Mouse (Mus musculus) mature B cell (primary cell): Measurements from ENCODE around the gene Scfd1.

Experiments
- in situ Hi-C: fragments of 300-500 bp; cut with MboI; formaldehyde crosslinking; loops from 2 replicates; pipeline ENCODE4 v1.14.3; 2019

Scfd1 gene

DNA sequence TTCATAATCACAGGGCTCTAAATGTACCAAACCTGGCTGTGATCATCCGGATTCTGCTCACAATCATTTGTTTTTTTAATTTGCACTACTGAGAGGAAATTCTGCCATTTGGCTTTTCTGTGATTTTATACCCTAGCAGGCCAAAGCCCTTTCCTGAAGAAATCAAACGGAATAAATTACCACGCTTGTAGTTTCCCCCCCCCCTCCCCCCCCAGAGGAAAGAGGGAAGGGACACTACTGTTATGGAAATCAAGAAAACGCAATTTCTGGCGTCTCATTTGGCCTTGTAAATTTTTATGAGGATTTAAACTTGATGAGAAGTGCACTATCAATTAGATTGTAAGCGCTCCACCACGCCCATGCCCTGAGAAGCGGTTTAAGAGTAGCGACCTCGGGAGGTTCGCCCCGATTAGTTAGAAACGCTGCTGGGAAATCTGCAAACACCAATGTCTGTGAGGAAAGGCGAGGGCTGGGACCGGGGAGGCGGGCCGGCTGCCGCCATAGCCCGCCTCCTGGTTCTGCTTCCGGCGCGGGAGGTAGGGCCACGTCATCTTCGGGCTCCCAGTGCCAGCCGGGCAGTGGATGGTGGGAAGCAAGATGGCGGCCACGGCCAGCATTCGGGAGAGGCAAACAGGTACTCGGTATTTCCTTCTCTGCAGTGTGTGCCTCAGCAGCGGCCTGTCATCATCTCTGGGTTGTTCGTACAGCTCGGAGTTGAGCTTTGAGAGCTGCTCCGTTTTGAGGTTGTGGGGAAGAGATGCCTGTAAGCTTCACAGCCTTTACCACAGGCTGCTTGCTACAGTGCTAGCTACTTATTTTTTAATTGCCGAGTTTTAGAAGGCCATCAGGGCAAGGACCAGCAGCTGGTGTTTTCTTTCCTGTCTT lies at the start of gene Scfd1:
TSS of gene Scfd1 (plus strand) at position 508 of the 885 bp plus-strand sequence.
- in situ Hi-C loops = loop anchor here (25.0 kb wide), 1 partner anchor 410 kb away; no protein-coding TSS in a partner anchor

DNA sequence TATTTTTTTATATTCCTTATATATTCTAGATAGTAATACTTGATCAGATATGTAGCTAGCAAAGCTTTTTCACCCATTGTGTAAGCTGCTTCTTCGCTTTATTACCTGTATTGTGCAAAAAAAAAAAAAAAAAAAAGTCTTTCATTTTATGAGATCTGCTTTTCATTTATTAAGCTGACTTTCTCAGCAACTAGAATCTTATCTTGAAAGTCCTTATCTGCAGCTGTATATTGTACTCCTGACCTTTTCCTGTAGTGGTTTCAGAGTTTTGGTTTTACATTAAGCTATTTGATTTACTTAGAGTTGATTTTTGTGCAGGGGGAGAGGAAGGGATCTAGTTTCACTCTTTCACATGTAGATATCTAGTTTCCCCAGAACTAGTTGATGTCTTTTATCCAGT lies 40.3 kb upstream of the Scfd1 start:
- in situ Hi-C loops = no loop called here

DNA sequence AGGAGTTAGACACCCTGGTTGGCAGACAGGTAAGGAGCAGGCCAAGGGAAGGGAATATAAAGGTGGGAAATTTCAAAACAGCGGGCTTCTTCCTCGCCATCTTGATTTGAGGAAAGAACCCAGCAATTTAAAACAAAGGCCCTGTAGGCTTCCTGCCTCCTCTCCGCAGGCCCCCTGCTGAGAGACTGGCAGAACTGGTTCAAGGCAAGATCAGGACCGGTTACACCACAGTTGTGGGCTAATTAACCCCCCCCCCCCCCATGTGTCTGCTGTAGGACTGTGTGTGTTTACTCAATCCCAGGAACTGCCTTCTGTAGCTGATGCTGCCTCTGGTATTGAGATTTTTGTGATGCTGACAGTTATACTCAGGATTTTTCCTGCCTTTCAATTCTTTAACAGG lies 31.2 kb upstream of the Scfd1 start:
- in situ Hi-C loops = no loop called here

DNA sequence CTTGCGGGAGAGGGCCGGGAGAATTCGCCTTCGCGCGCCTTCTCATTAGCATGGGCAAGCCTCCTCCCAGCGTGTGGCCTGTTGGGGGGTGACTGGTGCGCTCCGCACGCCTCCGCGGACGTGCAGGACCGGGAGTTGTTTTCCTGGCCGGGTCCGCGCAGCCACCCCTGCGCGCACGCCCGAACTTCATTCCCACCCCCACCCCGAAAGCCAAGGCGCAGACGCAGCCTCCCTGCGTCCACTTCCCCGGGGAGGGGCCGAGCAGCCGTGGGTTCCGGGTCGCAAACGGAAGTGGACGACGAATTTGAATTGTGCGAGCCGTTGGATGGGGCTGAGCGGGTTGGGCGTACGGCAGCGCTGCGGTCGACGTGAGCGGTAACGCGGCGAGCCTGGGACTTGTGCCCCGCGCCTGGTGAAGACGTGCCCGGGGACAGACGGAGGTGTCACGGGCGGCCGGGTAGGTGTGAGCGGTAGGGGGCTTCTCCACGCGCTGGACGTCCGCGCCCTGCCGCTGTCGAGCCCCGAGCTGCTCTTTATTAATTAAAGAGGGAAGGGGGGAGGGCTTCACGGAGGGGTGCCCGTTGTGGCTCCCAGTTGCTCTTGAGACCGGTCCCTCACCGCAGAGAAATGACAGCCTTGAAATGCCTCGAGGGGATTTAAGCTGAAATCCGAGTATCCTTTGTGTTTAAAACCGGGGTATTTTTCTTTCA lies 29.2 kb upstream of the Scfd1 start, which contains the start of gene G2e3:
TSS of gene G2e3 (plus strand) at position 74 of the 710 bp plus-strand sequence.
- in situ Hi-C loops = no loop called here

DNA sequence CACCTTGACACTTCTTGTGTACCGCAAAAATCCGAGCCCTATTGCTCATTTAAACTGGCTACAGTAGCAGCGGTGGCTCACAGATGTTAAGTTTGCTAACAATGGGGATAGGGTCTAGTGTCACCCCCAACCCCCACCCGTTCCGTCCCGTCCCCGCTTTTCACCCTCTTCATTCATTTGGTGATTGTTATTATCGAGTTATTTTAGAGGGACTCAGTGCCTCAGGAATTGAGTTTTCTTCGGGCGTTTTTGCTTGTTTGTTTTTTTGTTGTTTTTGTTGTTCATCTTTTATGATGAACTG lies 28.7 kb upstream of the Scfd1 start:
- in situ Hi-C loops = no loop called here

GRCm38 (mm10) chr12:51355296-51355695 lies 22.0 kb upstream of the Scfd1 start:
- in situ Hi-C loops = no loop called here

- in situ Hi-C loops = no loop called here
Measured at GRCm38 (mm10) chr12:51361294-51361693, 16.0 kb upstream of the Scfd1 start.

GRCm38 (mm10) chr12:51362898-51363297 lies 14.4 kb upstream of the Scfd1 start:
- in situ Hi-C loops = no loop called here

DNA sequence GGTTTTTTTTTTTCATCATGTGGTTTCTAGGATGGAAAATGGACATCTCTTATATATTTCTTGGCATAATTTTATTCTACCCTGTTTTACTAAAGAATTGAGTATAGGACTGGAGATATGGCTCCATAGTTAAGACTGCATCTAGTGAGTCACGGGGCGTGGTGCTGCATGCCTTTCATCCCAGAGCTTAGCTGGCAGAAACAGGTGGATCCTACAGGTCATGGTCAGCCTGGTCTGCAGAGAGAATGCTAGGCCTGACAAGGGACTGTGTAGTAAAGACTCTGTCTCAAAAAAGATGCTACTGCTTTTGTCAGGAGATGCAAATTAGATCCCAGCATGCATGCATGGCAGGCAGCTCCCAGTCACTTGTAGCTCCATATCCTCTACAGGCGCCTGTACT lies 8.8 kb upstream of the Scfd1 start:
- in situ Hi-C loops = no loop called here

DNA sequence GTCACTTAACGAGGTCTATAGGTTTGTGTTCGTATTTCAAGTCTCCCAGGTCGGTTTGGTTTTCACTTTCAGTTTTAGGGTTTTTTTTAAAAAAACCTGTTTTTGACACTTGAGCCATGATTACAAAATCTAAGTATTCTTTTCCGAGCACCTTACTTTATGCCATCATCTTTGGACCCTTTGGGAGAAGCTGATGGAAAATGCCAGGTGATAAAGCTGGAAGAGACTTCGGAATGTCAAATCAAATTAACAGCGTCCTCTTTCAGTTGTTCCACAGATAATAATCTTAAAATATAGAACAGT lies 529 bp downstream of the Scfd1 start:
- in situ Hi-C loops = loop anchor here (25.0 kb wide), 1 partner anchor 409 kb away; no protein-coding TSS in a partner anchor

GRCm38 (mm10) chr12:51399871-51400270 lies 22.6 kb downstream of the Scfd1 start:
- in situ Hi-C loops = loop anchor here (25.0 kb wide), 1 partner anchor 387 kb away; no protein-coding TSS in a partner anchor

DNA sequence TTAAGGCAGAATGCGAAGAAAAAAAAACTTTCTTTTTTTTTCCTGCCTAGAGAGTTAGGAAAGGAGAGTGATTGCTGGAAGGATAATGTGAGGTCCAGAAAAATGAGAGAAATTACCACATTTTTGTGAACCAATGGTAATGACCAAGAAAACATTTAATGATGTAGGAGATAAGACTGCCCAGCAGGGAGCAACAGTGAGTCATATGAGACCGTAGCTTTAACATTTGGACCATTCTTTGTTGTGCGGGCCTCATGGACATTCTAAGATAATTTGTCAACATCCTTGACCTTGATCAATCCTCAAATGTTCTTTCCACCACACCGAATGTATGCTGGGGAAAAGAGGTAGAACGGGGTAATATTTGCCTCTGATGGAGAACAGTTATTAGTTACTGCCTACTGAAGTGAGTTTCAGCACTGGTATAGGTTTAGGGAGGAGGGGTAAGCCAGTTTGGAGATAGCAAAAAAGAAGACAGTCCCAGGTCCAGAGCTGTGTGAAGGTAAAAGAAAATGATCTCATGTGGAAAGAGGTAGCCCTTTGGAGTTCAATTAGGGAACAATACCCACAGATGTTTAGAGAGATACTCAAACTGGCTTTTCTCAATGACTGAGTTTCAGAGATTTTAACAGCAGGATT lies 24.9 kb downstream of the Scfd1 start:
- in situ Hi-C loops = no loop called here

GRCm38 (mm10) chr12:51403987-51404586 lies 26.8 kb downstream of the Scfd1 start:
- in situ Hi-C loops = no loop called here

- in situ Hi-C loops = no loop called here
Measured at GRCm38 (mm10) chr12:51411362-51411761, 34.1 kb downstream of the Scfd1 start.

GRCm38 (mm10) chr12:51437541-51437940 lies 60.2 kb downstream of the Scfd1 start:
- in situ Hi-C loops = no loop called here

DNA sequence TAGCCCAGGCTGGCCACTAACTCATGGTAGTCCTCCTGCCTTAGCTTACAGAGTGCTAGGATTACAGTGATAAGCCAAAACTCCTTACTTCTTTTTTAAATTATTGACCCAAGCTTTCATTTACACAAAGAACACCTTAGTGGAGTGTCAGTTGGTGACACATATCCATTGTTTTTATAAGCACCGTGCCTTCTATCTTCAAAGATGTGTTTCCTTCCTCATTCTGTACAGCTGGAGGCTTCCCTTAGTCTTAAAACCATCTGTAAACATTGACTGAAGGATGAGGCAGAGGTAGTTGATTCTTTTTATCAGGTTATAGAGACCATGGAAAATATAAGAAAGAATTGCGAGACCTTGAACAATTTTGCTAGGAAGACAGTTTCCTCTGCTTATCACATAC lies 61.0 kb downstream of the Scfd1 start:
- in situ Hi-C loops = no loop called here

GRCm38 (mm10) chr12:51449303-51449702 lies 72.0 kb downstream of the Scfd1 start:
- in situ Hi-C loops = no loop called here

DNA sequence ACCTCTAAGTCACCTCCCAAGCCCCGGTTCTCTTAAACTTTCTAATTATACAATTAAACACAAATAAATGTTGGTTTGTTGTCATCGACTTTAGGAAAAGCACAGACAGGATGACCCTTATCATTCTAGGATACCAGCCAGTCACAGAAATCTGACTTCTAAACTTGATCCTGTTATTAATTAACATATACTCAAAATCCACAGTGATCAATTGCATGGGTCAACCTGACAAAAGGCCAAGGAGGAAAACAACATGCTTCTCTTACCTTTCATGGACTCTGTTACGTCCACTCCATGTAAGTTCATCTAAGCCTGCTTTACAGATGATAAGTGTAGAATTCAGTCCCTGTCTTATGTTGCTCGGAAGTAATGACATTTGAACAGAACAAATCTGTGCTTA lies 93.6 kb downstream of the Scfd1 start:
- in situ Hi-C loops = no loop called here

GRCm38 (mm10) chr12:51481246-51481645 lies 103.9 kb downstream of the Scfd1 start:
- in situ Hi-C loops = no loop called here

DNA sequence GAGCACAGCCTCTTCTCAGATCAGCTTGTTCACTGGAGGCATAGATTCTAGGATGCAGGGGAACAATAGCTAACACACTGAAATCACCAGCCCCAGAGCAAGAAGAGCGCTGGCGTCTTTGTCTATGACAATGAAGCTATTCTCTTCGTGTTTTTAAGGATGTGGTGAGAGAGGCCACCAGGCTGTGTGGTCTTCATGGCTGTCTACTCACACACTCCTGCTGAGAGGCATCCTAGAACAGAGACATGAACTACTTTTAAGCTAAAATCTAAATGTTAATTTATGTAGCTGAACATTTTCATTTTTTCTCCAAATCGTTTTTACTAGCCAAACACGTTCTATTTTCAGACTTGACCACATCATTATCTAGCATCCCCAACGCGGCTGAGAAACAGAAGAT lies 114.7 kb downstream of the Scfd1 start:
- in situ Hi-C loops = no loop called here

- in situ Hi-C loops = no loop called here
Measured at GRCm38 (mm10) chr12:51493476-51493875, 116.2 kb downstream of the Scfd1 start.

DNA sequence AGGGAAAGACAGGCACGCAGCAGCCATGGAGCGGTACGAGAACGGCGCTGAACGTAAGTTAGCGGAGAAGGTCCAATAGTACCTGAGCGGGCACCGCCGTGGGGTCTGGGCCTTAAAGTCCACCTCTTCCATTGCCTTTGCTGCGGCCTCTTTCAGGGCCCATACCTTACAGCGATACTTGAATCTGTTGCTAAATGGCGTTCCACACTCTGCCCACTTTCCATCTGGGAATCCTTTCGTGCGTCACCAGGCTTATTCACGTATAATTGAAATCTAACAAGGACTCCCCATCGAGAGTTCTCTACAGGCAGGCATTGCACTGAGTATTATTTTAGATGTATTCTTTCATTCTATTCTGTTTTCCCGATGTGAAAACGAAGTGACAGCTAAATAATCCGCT lies 117.3 kb downstream of the Scfd1 start:
- in situ Hi-C loops = no loop called here
